Mouse (Mus musculus) gonadal fat pad, adult 2 months (tissue): ENCODE data around the gene 1110017D15Rik. TPM values are rescaled to one million over a fixed set of nuclear protein-coding genes. Genes with fewer than 3 reads are reported as not detected.

Experiments
- DNase-seq: peaks from one replicate; pipeline ENCODE4 v3.0.0-alpha.2; 2012; ENCODE audit warnings: low read depth
- polyA plus RNA-seq: library from polyadenylated mRNA; depleted of rRNA; stranded (reverse); fragments of >200 nt; gene quantifications from 2 replicates; pipeline ENCODE4 v1.2.3, GENCODE M21; 2012; rRNA removed

The 1110017D15Rik gene
- polyA plus RNA-seq: 5.6 and 11.1 TPM in 2 replicates

GRCm38 (mm10) chr4:41517233-41517632 is at the start of gene 1110017D15Rik:
Gene 1110017D15Rik (minus strand): TSS chr4:41517333.
- DNase-seq: no peak

- DNase-seq: no peak
These were observed 49.0 kb upstream of the 1110017D15Rik start for GRCm38 (mm10) chr4:41566123-41566522.

- no peak for DNase-seq
These were observed 46.2 kb upstream of the 1110017D15Rik start for GRCm38 (mm10) chr4:41563297-41563696.

- no peak for DNase-seq
These were observed 40.0 kb upstream of the 1110017D15Rik start for GRCm38 (mm10) chr4:41557092-41557491.

- DNase-seq: no peak
These were observed 39.3 kb upstream of the 1110017D15Rik start for GRCm38 (mm10) chr4:41556311-41556953.

GRCm38 (mm10) chr4:41554994-41555663 is 38.0 kb upstream of the 1110017D15Rik start:
- DNase-seq: no peak

GRCm38 (mm10) chr4:41553116-41553515 is 36.0 kb upstream of the 1110017D15Rik start:
- no peak for DNase-seq

GRCm38 (mm10) chr4:41552529-41552928 is 35.4 kb upstream of the 1110017D15Rik start:
- no peak for DNase-seq

- DNase-seq: no peak
These were observed 30.0 kb upstream of the 1110017D15Rik start for GRCm38 (mm10) chr4:41547086-41547485.

- DNase-seq: no peak
These were observed 28.9 kb upstream of the 1110017D15Rik start for GRCm38 (mm10) chr4:41545985-41546384.

GRCm38 (mm10) chr4:41542136-41542535 is 25.0 kb upstream of the 1110017D15Rik start:
- DNase-seq: no peak

GRCm38 (mm10) chr4:41534866-41535265 is 17.7 kb upstream of the 1110017D15Rik start:
- no peak for DNase-seq

GRCm38 (mm10) chr4:41532420-41532819 is 15.3 kb upstream of the 1110017D15Rik start:
- no peak for DNase-seq

- DNase-seq: no peak
These were observed 10.9 kb upstream of the 1110017D15Rik start for GRCm38 (mm10) chr4:41527996-41528395.

- DNase-seq: no peak
These were observed 9.9 kb upstream of the 1110017D15Rik start for GRCm38 (mm10) chr4:41527076-41527475.

GRCm38 (mm10) chr4:41526553-41526952 is 9.4 kb upstream of the 1110017D15Rik start:
- DNase-seq: no peak

GRCm38 (mm10) chr4:41524829-41525228 is 7.7 kb upstream of the 1110017D15Rik start:
- no peak for DNase-seq

GRCm38 (mm10) chr4:41523839-41524238 is 6.7 kb upstream of the 1110017D15Rik start:
- DNase-seq: no peak

- no peak for DNase-seq
These were observed 5.7 kb upstream of the 1110017D15Rik start for GRCm38 (mm10) chr4:41522788-41523187.

- no peak for DNase-seq
These were observed 5.0 kb upstream of the 1110017D15Rik start for GRCm38 (mm10) chr4:41522136-41522535.

- no peak for DNase-seq
These were observed 3.5 kb upstream of the 1110017D15Rik start for GRCm38 (mm10) chr4:41520641-41521040.

- no peak for DNase-seq
These were observed 2.1 kb upstream of the 1110017D15Rik start for GRCm38 (mm10) chr4:41519195-41519594.

GRCm38 (mm10) chr4:41518349-41518748 is 1.2 kb upstream of the 1110017D15Rik start:
- DNase-seq: no peak
